8 mouse cellular contexts compared by ENCODE assay signal in the genomic region with DNA sequence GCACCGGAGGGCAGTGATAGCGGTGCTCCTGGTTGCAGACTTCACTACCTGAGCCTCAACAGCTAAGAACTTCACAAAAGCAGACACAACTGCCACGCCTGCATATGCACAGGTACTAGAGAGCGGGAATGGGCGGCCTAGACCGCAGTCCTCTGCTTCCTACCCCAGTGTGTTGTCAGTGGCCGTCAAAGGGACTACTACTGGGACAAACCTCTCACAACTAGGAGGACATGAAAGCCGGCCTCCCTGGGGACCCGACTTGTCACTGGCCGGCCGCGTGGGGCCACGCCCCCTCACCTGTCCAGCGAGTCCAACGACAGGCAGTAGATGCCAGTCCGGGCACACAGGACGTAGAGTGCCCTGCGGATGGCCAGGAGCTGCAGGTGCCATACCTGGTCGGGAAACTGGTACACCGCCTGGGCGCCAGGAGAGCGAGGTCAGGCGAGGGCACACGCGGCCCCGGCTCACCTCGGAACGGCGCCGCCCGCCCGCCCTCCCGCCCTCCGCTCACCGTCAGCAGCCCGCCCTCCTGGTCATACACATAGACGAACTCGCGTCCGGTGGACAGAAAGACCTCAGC. TPM values are rescaled to one million over a fixed set of nuclear protein-coding genes. Genes with fewer than 3 reads are reported as not detected.
DNase-seq lines count a peak whose midpoint lies in the region; ATAC-seq and TF ChIP-seq lines count a peak whose summit lies in the region.

No protein-coding gene starts in this region.

- H3K4me1 ChIP-seq in kidney, embryonic 15.5 days, result peaks cover 25% of the 10 kb centered on the region

- H3K9me3 ChIP-seq in kidney, embryonic 15.5 days (replicated peaks), result no peaks in the 10 kb centered on the region

- TF ChIP-seq CTCF in layer of hippocampus, adult 2 months (conservative IDR thresholded peaks at IDR 0.05), result no peak

- 3% methylated on average over 40 of the region's 40 CpGs for WGBS in kidney, embryonic 15.5 days

- no peak for DNase-seq in layer of hippocampus, adult 2 months (ENCODE audit: low spot score in 2 of 2)
- DNase-seq in layer of hippocampus, adult 18-20 months (ENCODE audit: low spot score in 2 of 2), result no peak
- DNase-seq in cerebellum, adult 8-10 months, result peak; percentile 49
- peak; percentile 41 for DNase-seq in gastrocnemius, postnatal 14 days
- peak; percentile 41 for DNase-seq in lung, postnatal 14 days
- peak; percentile 77 for DNase-seq in skeletal muscle tissue, adult 2 months (ENCODE audit: low read depth, low spot score)
- DNase-seq in layer of hippocampus, adult 11-12 months (ENCODE audit: low spot score), result no peak

- H3K4me3 ChIP-seq in layer of hippocampus, adult 2 months, result peak overlapping the region; percentile 82
- peak overlapping the region; percentile 85 for H3K4me3 ChIP-seq in kidney, embryonic 15.5 days (replicated peaks)

- H3K27me3 ChIP-seq in kidney, embryonic 15.5 days, result no peaks in the 10 kb centered on the region

- peak; percentile 64 for ATAC-seq in kidney, embryonic 15.5 days (replicated peaks; ENCODE audit: low FRiP score)

- H3K4me2 ChIP-seq in kidney, embryonic 15.5 days, result peak overlapping the region; percentile 91

- H3K27ac ChIP-seq in layer of hippocampus, adult 2 months, result peak overlapping the region; percentile 71
- peak overlapping the region; percentile 91 for H3K27ac ChIP-seq in kidney, embryonic 15.5 days

- H3K36me3 ChIP-seq in kidney, embryonic 15.5 days, result peaks cover 77% of the 10 kb centered on the region

- intact Hi-C loops in gastrocnemius, postnatal 14 days (cut with DNase I; ENCODE audit: low total_unique reads), result no loop called here

- peak overlapping the region; percentile 75 for H3K9ac ChIP-seq in kidney, embryonic 15.5 days

RNA-seq across cellular contexts. Expression of a gene that starts 0.4 kb away (rescaled TPM):
- total RNA-seq in layer of hippocampus, adult 2 months (2021), result 10 to 100 TPM; 17.7 to 19.5 TPM
- total RNA-seq in layer of hippocampus, adult 18-20 months (2021), result 10 to 100 TPM; 16.7 to 18.4 TPM
- total RNA-seq in gastrocnemius, postnatal 14 days (2021), result 10 to 100 TPM; 11.2 to 16.0 TPM
- 33.1 and 41.9 TPM in 2 replicates for polyA plus RNA-seq in kidney, embryonic 15.5 days (2015; fragmentation: Nextera tagmentation; extraction: Ambion mirVana)

RNA-seq across cellular contexts. Expression of a gene that starts 16.8 kb away (rescaled TPM):
- 1 to 10 TPM in 1 of 2 experiments, under 1 TPM in 1; 0.69 to 1.1 TPM for total RNA-seq in layer of hippocampus, adult 2 months (2021)
- under 1 TPM in 1 of 2 experiments, not detected in 1; 0.61 TPM for total RNA-seq in layer of hippocampus, adult 18-20 months (2021)
- under 1 TPM; 0.16 to 0.39 TPM for total RNA-seq in gastrocnemius, postnatal 14 days (2021)
- 1.1 and 1.2 TPM in 2 replicates for polyA plus RNA-seq in kidney, embryonic 15.5 days (2015; fragmentation: Nextera tagmentation; extraction: Ambion mirVana)

RNA-seq across cellular contexts. Expression of a gene that starts 29.8 kb away (rescaled TPM):
- 1,000 to 10,000 TPM; 1,285 to 1,295 TPM for total RNA-seq in layer of hippocampus, adult 2 months (2021)
- 1,000 to 10,000 TPM; 1,279 to 1,291 TPM for total RNA-seq in layer of hippocampus, adult 18-20 months (2021)
- 100 to 1,000 TPM; 308 to 391 TPM for total RNA-seq in gastrocnemius, postnatal 14 days (2021)
- 2,367 and 2,520 TPM in 2 replicates for polyA plus RNA-seq in kidney, embryonic 15.5 days (2015; fragmentation: Nextera tagmentation; extraction: Ambion mirVana)

RNA-seq across cellular contexts. Expression of a gene that starts 59.4 kb away (rescaled TPM):
- total RNA-seq in layer of hippocampus, adult 2 months (2021), result 10 to 100 TPM; 64.1 to 70.1 TPM
- 10 to 100 TPM; 60.0 to 61.9 TPM for total RNA-seq in layer of hippocampus, adult 18-20 months (2021)
- 10 to 100 TPM; 55.1 to 61.7 TPM for total RNA-seq in gastrocnemius, postnatal 14 days (2021)
- 33.5 and 34.8 TPM in 2 replicates for polyA plus RNA-seq in kidney, embryonic 15.5 days (2015; fragmentation: Nextera tagmentation; extraction: Ambion mirVana)

Comparison
In these comparisons a context has a peak if more than half of its experiments do, and no peak if none do; other contexts are left out.
1. DNase-seq: peak in cerebellum, adult 8-10 months (single experiment), gastrocnemius, postnatal 14 days (single experiment), lung, postnatal 14 days (single experiment) and skeletal muscle tissue, adult 2 months (single experiment); none in layer of hippocampus, adult 2 months (0 of 2), layer of hippocampus, adult 18-20 months (0 of 2) and layer of hippocampus, adult 11-12 months (single experiment).